Mouse (Mus musculus): Measurements from ENCODE around the gene Ncor1. TPM values are rescaled to one million over a fixed set of nuclear protein-coding genes. Genes with fewer than 3 reads are reported as not detected.

Ncor1 gene
- polyA plus RNA-seq, 1 experiment from 2014 or later = 161 TPM

GRCm38 (mm10) chr11:62351948-62352347 is 106.4 kb downstream of the Ncor1 start:
- H3K27me3 ChIP-seq = no peaks in the 10 kb centered on the region
- no peak overlapping the region for H3K9ac ChIP-seq
- no peak overlapping the region for H3K4me2 ChIP-seq
- no peaks in the 10 kb centered on the region for H3K9me3 ChIP-seq
- 57% methylated on average over 4 of the region's 4 CpGs for WGBS
- H3K4me3 ChIP-seq = no peak overlapping the region
- no peak overlapping the region for H3K27ac ChIP-seq
- H3K36me3 ChIP-seq = peaks cover 77% of the 10 kb centered on the region
- ATAC-seq (ENCODE audit: insufficient number of reproducible peaks, insufficient read depth, low FRiP score, low TSS enrichment, low read depth) = no peak
- no peaks in the 10 kb centered on the region for H3K4me1 ChIP-seq

GRCm38 (mm10) chr11:62343002-62343401 is 115.3 kb downstream of the Ncor1 start:
- no peak overlapping the region for H3K9ac ChIP-seq
- H3K36me3 ChIP-seq = peaks cover 67% of the 10 kb centered on the region
- 89% methylated on average over 13 of the region's 13 CpGs for WGBS
- H3K27me3 ChIP-seq = no peaks in the 10 kb centered on the region
- ATAC-seq (ENCODE audit: insufficient number of reproducible peaks, insufficient read depth, low FRiP score, low TSS enrichment, low read depth) = no peak
- no peaks in the 10 kb centered on the region for H3K4me1 ChIP-seq
- no peaks in the 10 kb centered on the region for H3K9me3 ChIP-seq
- H3K4me2 ChIP-seq = no peak overlapping the region
- no peak overlapping the region for H3K27ac ChIP-seq
- H3K4me3 ChIP-seq = no peak overlapping the region

- H3K9me3 ChIP-seq = no peaks in the 10 kb centered on the region
- peaks cover 85% of the 10 kb centered on the region for H3K36me3 ChIP-seq
- 77% methylated on average over 4 of the region's 4 CpGs for WGBS
- H3K27me3 ChIP-seq = no peaks in the 10 kb centered on the region
- H3K4me3 ChIP-seq = no peak overlapping the region
- no peak for ATAC-seq (ENCODE audit: insufficient number of reproducible peaks, insufficient read depth, low FRiP score, low TSS enrichment, low read depth)
- H3K4me1 ChIP-seq = peaks cover 12% of the 10 kb centered on the region
- H3K27ac ChIP-seq = no peak overlapping the region
- H3K9ac ChIP-seq = no peak overlapping the region
- no peak overlapping the region for H3K4me2 ChIP-seq
These were observed 126.1 kb downstream of the Ncor1 start for GRCm38 (mm10) chr11:62332228-62332627.

GRCm38 (mm10) chr11:62331141-62331540 is 127.2 kb downstream of the Ncor1 start:
- Histone ChIP-seq H3K27ac (no peak overlapping the region), H3K4me2 (no peak overlapping the region), H3K4me3 (no peak overlapping the region), H3K4me1 (peaks cover 12% of the 10 kb centered on the region), H3K9ac (no peak overlapping the region), H3K36me3 (peaks cover 87% of the 10 kb centered on the region), H3K27me3 (no peaks in the 10 kb centered on the region), H3K9me3 (no peaks in the 10 kb centered on the region)
- ATAC-seq (ENCODE audit: insufficient number of reproducible peaks, insufficient read depth, low FRiP score, low TSS enrichment, low read depth) = no peak
- 57% methylated on average over 5 of the region's 5 CpGs for WGBS

GRCm38 (mm10) chr11:62323659-62324058 is 134.7 kb downstream of the Ncor1 start:
- Histone ChIP-seq H3K27ac (no peak overlapping the region), H3K9ac (no peak overlapping the region), H3K4me1 (no peaks in the 10 kb centered on the region), H3K9me3 (no peaks in the 10 kb centered on the region), H3K4me3 (no peak overlapping the region), H3K27me3 (no peaks in the 10 kb centered on the region), H3K36me3 (peaks cover 91% of the 10 kb centered on the region), H3K4me2 (no peak overlapping the region)
- WGBS = 92% methylated on average over 3 of the region's 3 CpGs
- no peak for ATAC-seq (ENCODE audit: insufficient number of reproducible peaks, insufficient read depth, low FRiP score, low TSS enrichment, low read depth)

- ATAC-seq (ENCODE audit: insufficient number of reproducible peaks, insufficient read depth, low FRiP score, low TSS enrichment, low read depth) = no peak
- H3K27ac ChIP-seq = no peak overlapping the region
- peaks cover 91% of the 10 kb centered on the region for H3K36me3 ChIP-seq
- H3K4me1 ChIP-seq = no peaks in the 10 kb centered on the region
- no peak overlapping the region for H3K9ac ChIP-seq
- H3K9me3 ChIP-seq = no peaks in the 10 kb centered on the region
- no peak overlapping the region for H3K4me2 ChIP-seq
- WGBS = 92% methylated on average over 3 of the region's 3 CpGs
- no peaks in the 10 kb centered on the region for H3K27me3 ChIP-seq
- no peak overlapping the region for H3K4me3 ChIP-seq
These were observed 138.2 kb downstream of the Ncor1 start for GRCm38 (mm10) chr11:62320097-62320496.

- Histone ChIP-seq H3K4me3 (no peak overlapping the region), H3K9me3 (no peaks in the 10 kb centered on the region), H3K4me2 (no peak overlapping the region), H3K9ac (no peak overlapping the region), H3K4me1 (no peaks in the 10 kb centered on the region), H3K36me3 (peaks cover 93% of the 10 kb centered on the region), H3K27me3 (no peaks in the 10 kb centered on the region), H3K27ac (no peak overlapping the region)
- 92% methylated on average over 11 of the region's 11 CpGs for WGBS
- ATAC-seq (ENCODE audit: insufficient number of reproducible peaks, insufficient read depth, low FRiP score, low TSS enrichment, low read depth) = no peak
These were observed 140.6 kb downstream of the Ncor1 start for GRCm38 (mm10) chr11:62317746-62318145.

GRCm38 (mm10) chr11:62314984-62315383 is 143.4 kb downstream of the Ncor1 start:
- Histone ChIP-seq H3K36me3 (peaks cover 85% of the 10 kb centered on the region), H3K4me2 (no peak overlapping the region)

GRCm38 (mm10) chr11:62309296-62309695 is 149.0 kb downstream of the Ncor1 start:
- Histone ChIP-seq H3K4me1 (no peaks in the 10 kb centered on the region), H3K36me3 (peaks cover 59% of the 10 kb centered on the region)
- 91% methylated on average over 2 of the region's 2 CpGs for WGBS

More at GRCm38 (mm10) chr11:62314984-62315383, 143.4 kb downstream of the Ncor1 start:
- Histone ChIP-seq H3K9me3 (no peaks in the 10 kb centered on the region), H3K27me3 (no peaks in the 10 kb centered on the region), H3K4me3 (no peak overlapping the region), H3K4me1 (no peaks in the 10 kb centered on the region), H3K9ac (no peak overlapping the region), H3K27ac (no peak overlapping the region)
- WGBS = 89% methylated on average over 5 of the region's 5 CpGs
- ATAC-seq (ENCODE audit: insufficient number of reproducible peaks, insufficient read depth, low FRiP score, low TSS enrichment, low read depth) = no peak

GRCm38 (mm10) chr11:62305866-62306265 is 152.5 kb downstream of the Ncor1 start:
- no peak overlapping the region for H3K9ac ChIP-seq
- no peak overlapping the region for H3K4me3 ChIP-seq
- H3K9me3 ChIP-seq = no peaks in the 10 kb centered on the region
- no peak for ATAC-seq (ENCODE audit: insufficient number of reproducible peaks, insufficient read depth, low FRiP score, low TSS enrichment, low read depth)
- peaks cover 40% of the 10 kb centered on the region for H3K36me3 ChIP-seq
- H3K27me3 ChIP-seq = no peaks in the 10 kb centered on the region
- WGBS = 99% methylated on average over 2 of the region's 2 CpGs
- no peak overlapping the region for H3K4me2 ChIP-seq
- no peaks in the 10 kb centered on the region for H3K4me1 ChIP-seq
- H3K27ac ChIP-seq = no peak overlapping the region

More at GRCm38 (mm10) chr11:62309296-62309695, 149.0 kb downstream of the Ncor1 start:
- no peak for ATAC-seq (ENCODE audit: insufficient number of reproducible peaks, insufficient read depth, low FRiP score, low TSS enrichment, low read depth)
- no peak overlapping the region for H3K4me2 ChIP-seq
- no peak overlapping the region for H3K27ac ChIP-seq
- H3K27me3 ChIP-seq = no peaks in the 10 kb centered on the region
- no peak overlapping the region for H3K9ac ChIP-seq
- no peaks in the 10 kb centered on the region for H3K9me3 ChIP-seq
- no peak overlapping the region for H3K4me3 ChIP-seq

- no peaks in the 10 kb centered on the region for H3K4me1 ChIP-seq
- no peak for ATAC-seq (ENCODE audit: insufficient number of reproducible peaks, insufficient read depth, low FRiP score, low TSS enrichment, low read depth)
- peaks cover 46% of the 10 kb centered on the region for H3K36me3 ChIP-seq
- no peaks in the 10 kb centered on the region for H3K27me3 ChIP-seq
- H3K4me3 ChIP-seq = no peak overlapping the region
- WGBS = 84% methylated on average over 6 of the region's 6 CpGs
- H3K4me2 ChIP-seq = no peak overlapping the region
- H3K9ac ChIP-seq = no peak overlapping the region
- H3K9me3 ChIP-seq = no peaks in the 10 kb centered on the region
- H3K27ac ChIP-seq = no peak overlapping the region
These were observed 159.5 kb downstream of the Ncor1 start for GRCm38 (mm10) chr11:62298883-62299282.

GRCm38 (mm10) chr11:62294121-62294520 is 164.2 kb downstream of the Ncor1 start:
- Histone ChIP-seq H3K9me3 (no peaks in the 10 kb centered on the region), H3K27me3 (no peaks in the 10 kb centered on the region), H3K27ac (no peak overlapping the region), H3K4me2 (no peak overlapping the region), H3K36me3 (peaks cover 77% of the 10 kb centered on the region), H3K9ac (no peak overlapping the region), H3K4me3 (no peak overlapping the region), H3K4me1 (no peaks in the 10 kb centered on the region)
- WGBS = 84% methylated on average over 2 of the region's 2 CpGs
- no peak for ATAC-seq (ENCODE audit: insufficient number of reproducible peaks, insufficient read depth, low FRiP score, low TSS enrichment, low read depth)

GRCm38 (mm10) chr11:62287700-62288099 is 170.6 kb downstream of the Ncor1 start:
- no peak for ATAC-seq (ENCODE audit: insufficient number of reproducible peaks, insufficient read depth, low FRiP score, low TSS enrichment, low read depth)
- H3K27me3 ChIP-seq = no peaks in the 10 kb centered on the region
- H3K9me3 ChIP-seq = no peaks in the 10 kb centered on the region
- no peak overlapping the region for H3K4me3 ChIP-seq
- H3K36me3 ChIP-seq = peaks cover 83% of the 10 kb centered on the region
- no peaks in the 10 kb centered on the region for H3K4me1 ChIP-seq
- no peak overlapping the region for H3K9ac ChIP-seq
- H3K4me2 ChIP-seq = no peak overlapping the region
- 86% methylated on average over 1 of the region's 1 CpGs for WGBS
- H3K27ac ChIP-seq = no peak overlapping the region

Data from embryonic facial prominence, embryonic 13.5 days (tissue).